Mouse (Mus musculus) liver, embryonic 14.5 days (tissue): ENCODE data around the gene Triap1.

Source experiments
- CTCF ChIP-seq: IDR thresholded peaks from 2 replicates; pipeline ENCODE4 v1.5.1; 2016; ENCODE audit warnings: antibody characterized with exemption, low read depth, control low read depth
- EP300 ChIP-seq: IDR thresholded peaks from 2 replicates; pipeline ENCODE4 v1.6.1; 2016; ENCODE audit warnings: antibody characterized with exemption, low read depth

DNA sequence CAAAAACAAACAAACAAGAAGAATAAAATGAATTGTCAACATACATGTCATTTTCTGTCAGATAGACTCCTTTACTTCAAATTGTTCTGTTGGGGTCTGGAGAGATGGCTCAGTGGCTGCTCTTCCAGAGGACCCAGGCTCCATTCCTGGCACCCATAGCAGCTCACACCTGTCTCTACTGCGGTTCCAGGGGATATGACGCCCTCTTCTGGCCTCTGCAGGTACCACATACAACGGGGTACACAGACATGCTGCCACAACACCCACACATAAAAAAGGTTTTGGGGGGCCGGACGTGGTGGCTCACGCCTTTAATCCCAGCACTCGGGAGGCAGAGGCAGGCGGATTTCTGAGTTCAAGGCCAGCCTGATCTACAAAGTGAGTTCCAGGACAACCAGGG is 46.9 kb upstream of the Triap1 start:
- TF ChIP-seq CTCF = peak; percentile 69
- no peak for TF ChIP-seq EP300
